Mouse (Mus musculus) neural tube, embryonic 12.5 days (tissue): Measurements from ENCODE around the gene Gm2888. TPM values are rescaled to one million over a fixed set of nuclear protein-coding genes. Genes with fewer than 3 reads are reported as not detected.
"Not testable (repeated sequence)": the region's sequence is repeated elsewhere in the genome, so short reads cannot be mapped to it uniquely, and the experiment has no call there.

Source experiments
- ATAC-seq: fragments of 200-750 bp; cut with Nextera tagmentation; 2 replicates; pipeline ENCODE4 v1.8.0; 2017; ENCODE audit warnings: low read depth, mild to moderate bottlenecking, moderate TSS enrichment, moderate library complexity; ENCODE audit not compliant: low FRiP score
- H3K27ac ChIP-seq: fragments of 300-500 bp; sonication (generic); 2 replicates; pipeline ENCODE4 v1.5.1; 2016
- H3K27me3 ChIP-seq: fragments of 300-500 bp; sonication (generic); replicated peaks from 2 replicates; pipeline ENCODE4 v1.6.1; 2016; ENCODE audit warnings: mild to moderate bottlenecking
- H3K36me3 ChIP-seq: fragments of 300-500 bp; sonication (generic); 2 replicates; pipeline ENCODE4 v1.6.1; 2016; ENCODE audit warnings: mild to moderate bottlenecking
- H3K4me1 ChIP-seq: fragments of 300-500 bp; sonication (generic); 2 replicates; pipeline ENCODE4 v1.6.1; 2016
- H3K4me2 ChIP-seq: fragments of 300-500 bp; sonication (generic); replicated peaks from 2 replicates; pipeline ENCODE4 v1.6.1; 2016; ENCODE audit warnings: mild to moderate bottlenecking
- H3K4me3 ChIP-seq: fragments of 300-500 bp; sonication (generic); 2 replicates; pipeline ENCODE4 v1.5.1; 2016
- H3K9ac ChIP-seq: fragments of 300-500 bp; sonication (generic); 2 replicates; pipeline ENCODE4 v1.6.1; 2016; ENCODE audit warnings: mild to moderate bottlenecking
- H3K9me3 ChIP-seq: fragments of 300-500 bp; sonication (generic); 2 replicates; pipeline ENCODE4 v1.6.1; 2016; ENCODE audit warnings: mild to moderate bottlenecking
- WGBS: fragments of 180-500 bp; shearing (Covaris S2); methylation state at CpG from one replicate; pipeline ENCODE4 v1.1.7; 2016; 5-methylcytosine and 5-hydroxymethylcytosine counted together
- polyA plus RNA-seq: library from polyadenylated mRNA; unstranded; fragments of >200 nt; fragmentation: Nextera tagmentation; extraction: Ambion mirVana; gene quantifications from 2 replicates; pipeline ENCODE4 v1.2.1, GENCODE M21; 2016

Gene Gm2888
- polyA plus RNA-seq: not detected in 2 replicates

DNA sequence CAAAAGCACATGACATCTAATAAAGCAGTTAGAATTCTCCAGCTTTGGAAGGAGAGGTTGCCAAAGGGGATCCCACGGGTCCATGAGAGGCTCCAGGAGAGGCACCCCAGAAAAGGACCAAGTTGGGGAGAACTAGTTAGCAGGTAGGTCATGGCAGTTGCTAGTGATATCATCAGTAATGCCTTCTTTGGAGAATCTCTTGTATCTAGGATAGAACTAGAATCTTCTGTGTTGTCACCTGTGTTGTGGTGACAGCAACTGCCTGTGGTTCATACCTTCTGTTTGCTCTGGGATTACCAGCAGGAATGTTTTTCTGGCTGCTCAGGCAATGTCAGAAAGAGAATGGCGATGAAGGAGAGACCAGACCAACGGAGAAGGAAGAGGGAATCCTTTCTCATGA, at the start of gene Gm2888:
Gene Gm2888 (plus strand): TSS at position 301 of the 400 bp plus-strand sequence.
- 83% methylated on average over 3 of the region's 3 CpGs for WGBS

DNA sequence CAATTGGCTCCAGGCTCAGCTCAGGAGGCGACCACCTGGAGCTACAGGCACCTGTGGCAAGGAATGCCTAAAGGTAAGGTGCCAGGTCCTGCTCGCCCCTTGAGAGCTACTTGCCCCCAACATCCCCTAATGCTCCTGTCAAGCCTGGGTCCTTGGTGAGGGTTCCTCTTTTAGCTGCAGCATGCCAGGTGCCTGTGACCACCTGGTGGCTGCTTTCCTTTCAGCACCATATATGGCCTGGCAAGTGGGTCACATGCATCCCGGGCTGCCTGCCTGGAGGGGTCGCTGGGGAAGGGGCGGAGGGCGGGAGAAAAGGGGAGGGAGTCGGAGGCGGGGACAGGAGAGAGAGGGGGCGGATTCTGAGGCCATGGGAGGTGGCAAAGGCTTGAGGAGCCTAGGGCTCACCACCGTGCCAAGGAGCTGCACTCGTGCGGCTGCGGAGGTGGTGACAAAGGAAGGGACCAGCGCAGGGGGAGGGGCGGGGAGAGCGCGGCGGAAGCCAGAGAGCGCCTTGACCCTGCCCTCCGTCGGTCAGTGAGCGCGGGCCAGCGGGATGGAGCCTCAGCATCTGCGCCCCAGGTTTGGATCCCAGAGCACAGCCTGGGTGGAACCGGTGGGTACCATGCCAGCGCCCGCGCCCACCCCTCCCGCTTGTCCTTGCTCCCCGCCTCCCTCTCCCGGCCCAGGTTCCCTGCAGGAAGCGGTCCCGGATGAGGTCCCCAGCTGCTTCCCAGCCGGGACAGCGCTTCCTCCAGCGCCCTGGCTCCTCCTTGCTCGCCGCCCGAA, 19.1 kb downstream of the Gm2888 start, which contains the start of gene Gm2897:
Gene Gm2897 (plus strand): TSS at position 559 of the 786 bp plus-strand sequence.
- Histone ChIP-seq H3K4me2 (peak within 1 kb of the TSS; percentile 69), H3K9ac (peak within 1 kb of the TSS; percentile 61), H3K4me3 (peak within 1 kb of the TSS; percentile 51)
- not testable (repeated sequence) for H3K4me1 ChIP-seq, H3K36me3 ChIP-seq, H3K27me3 ChIP-seq, H3K9me3 ChIP-seq, H3K27ac ChIP-seq
- 5% methylated on average over 40 of the region's 40 CpGs for WGBS
- peak; percentile 80; the same call in 1 of the 2 replicates for ATAC-seq

More for the DNA sequence above, at the start of gene Gm2888:
- H3K9me3 ChIP-seq, H3K27me3 ChIP-seq, H3K4me2 ChIP-seq, H3K4me3 ChIP-seq, ATAC-seq, H3K9ac ChIP-seq, H3K36me3 ChIP-seq, H3K27ac ChIP-seq, H3K4me1 ChIP-seq: not testable (repeated sequence)

DNA sequence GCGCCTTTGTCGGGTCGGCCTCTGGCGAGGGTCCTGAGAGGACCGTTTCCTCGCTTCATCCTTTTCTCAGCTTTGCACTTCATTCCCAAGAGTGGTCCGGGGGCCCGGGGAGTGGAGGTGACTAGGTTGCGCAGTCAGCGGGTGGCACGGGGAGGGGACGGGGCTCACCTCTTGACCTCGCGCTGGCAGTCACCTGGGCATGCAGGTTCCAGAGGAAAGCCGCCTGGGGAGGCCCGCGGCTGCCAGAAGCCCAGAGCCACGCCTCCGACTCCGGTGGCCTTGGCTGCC, 19.7 kb downstream of the Gm2888 start:
- peak overlapping the region; percentile 69 for H3K4me2 ChIP-seq
- not testable (repeated sequence) for H3K27ac ChIP-seq

DNA sequence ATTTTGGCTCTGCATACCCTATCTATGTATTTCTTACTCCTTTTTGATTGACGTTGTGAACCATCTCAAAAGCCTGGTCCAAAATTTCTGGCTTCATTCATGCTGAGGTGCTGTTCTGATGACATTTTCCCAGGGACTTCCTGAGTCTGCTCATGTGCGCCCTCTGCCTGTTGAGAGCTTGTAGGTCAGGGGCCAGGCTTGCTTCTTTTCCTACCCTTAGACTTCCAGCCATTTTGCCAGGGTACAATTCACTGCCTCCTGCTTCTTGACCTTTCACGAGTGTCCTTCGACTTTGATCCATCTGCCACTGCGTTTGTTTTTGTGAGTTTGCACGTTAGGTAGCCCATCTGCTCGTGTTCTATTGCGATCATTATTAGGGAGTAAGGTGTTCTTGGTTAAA, 20.3 kb downstream of the Gm2888 start:
- H3K27ac ChIP-seq, H3K9ac ChIP-seq, H3K27me3 ChIP-seq, H3K9me3 ChIP-seq, H3K4me1 ChIP-seq, ATAC-seq, H3K36me3 ChIP-seq, H3K4me3 ChIP-seq, H3K4me2 ChIP-seq: not testable (repeated sequence)
- WGBS: 1% methylated on average over 6 of the region's 8 CpGs

More for the DNA sequence above, 19.7 kb downstream of the Gm2888 start:
- under 1% methylated on average over 20 of the region's 20 CpGs for WGBS
- H3K9me3 ChIP-seq, H3K27me3 ChIP-seq, ATAC-seq, H3K36me3 ChIP-seq, H3K4me1 ChIP-seq: not testable (repeated sequence)
- peak overlapping the region; percentile 61 for H3K9ac ChIP-seq
- peak overlapping the region; percentile 51 for H3K4me3 ChIP-seq

Other genes with a start within 250 kb of the Gm2888 start
- 6.2 and 6.7 TPM in 2 replicates for gene Gm2897, start 19.3 kb downstream of the Gm2888 start, polyA plus RNA-seq
- not detected in 2 replicates for gene Gm10340, start 104.0 kb downstream of the Gm2888 start, polyA plus RNA-seq
- gene Gm5795, start 158.3 kb downstream of the Gm2888 start, polyA plus RNA-seq: not detected in 2 replicates
- 14.2 and 15.3 TPM in 2 replicates for gene D830030K20Rik, start 178.5 kb downstream of the Gm2888 start, polyA plus RNA-seq